Mouse (Mus musculus) liver (tissue): ENCODE measurements at regions not wholly inside any gene's neighbourhood (a gene's known extent, or its start where the extent isn't known, plus 50 kb on each side); places are given as distances from the start of the nearest gene placed in this dataset.
"Not testable (repeated sequence)": the region's sequence is repeated elsewhere in the genome, so short reads cannot be mapped to it uniquely, and the experiment has no call there.

Experiments
- DNase-seq: peaks from one replicate; pipeline ENCODE4 v3.0.0-alpha.2; 2020; ENCODE audit warnings: mixed read lengths

DNA sequence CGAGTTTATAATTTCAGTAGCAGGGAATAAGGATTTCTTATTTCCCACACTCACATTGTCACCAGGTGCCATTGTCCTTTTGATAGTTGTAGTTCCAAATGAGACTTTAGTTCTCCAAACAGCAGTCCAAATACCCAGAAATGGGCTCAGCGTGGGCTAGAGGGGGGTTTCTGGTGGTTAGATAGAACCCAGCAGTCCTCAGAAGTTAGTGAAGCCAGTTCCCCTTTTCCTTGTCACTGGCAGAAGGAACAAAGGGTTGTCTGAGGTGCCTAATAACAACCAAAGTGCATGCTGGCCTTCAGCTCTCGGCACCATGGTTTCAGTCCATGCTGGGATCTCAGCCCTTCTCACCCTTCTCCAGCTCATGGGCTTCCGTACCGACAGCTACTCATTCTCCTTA lies 118.1 kb upstream of the Slc38a2 start:
- DNase-seq, result no peak

DNA sequence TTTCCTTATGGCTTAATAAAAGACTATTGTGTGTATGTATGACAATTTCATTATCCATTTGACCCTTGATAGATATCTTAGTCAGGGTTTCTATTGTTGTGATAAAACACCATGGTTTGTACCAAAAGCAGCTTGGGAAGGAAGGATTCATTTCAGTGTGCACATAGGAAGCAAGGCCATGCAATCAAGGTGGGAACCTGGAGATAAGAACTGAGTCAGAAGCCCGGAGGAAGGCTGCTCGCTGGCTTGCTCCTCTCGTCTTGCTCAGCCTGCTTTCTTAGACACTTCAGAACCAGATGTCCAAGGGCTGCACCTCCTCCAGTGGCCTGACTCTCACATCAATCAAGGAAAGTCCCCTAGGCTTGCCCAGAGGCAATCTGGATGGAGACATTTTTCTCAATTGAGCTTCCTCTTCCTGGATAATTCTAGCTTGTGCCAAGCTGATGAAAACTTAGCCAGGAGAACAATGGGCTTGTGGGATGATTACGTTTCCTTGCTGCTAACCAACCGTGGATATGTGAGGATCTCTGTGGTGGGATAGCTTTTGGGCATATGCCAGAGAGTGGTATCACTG lies 117.6 kb upstream of the Slc38a2 start:
- no peak for DNase-seq

DNA sequence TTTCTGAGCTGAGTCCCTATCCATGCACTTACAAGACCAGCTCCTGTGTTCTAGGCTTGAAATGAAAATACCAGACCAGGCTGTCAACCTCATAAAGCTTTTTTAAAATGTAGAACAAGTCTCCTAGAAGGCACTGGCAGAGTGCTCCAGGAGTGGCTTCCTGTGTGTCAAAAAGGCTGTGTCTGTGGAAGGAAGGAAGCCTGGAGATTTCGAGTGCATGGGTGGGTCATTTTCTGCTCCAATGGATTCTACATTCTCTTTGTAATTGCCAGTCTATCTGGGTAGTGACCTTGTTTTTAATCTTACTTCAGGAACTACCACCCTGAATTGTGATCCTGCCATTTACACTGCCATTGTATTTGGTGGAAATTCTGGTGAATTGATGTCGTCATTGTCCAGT lies 113.9 kb upstream of the Slc38a2 start:
- DNase-seq, result no peak

DNA sequence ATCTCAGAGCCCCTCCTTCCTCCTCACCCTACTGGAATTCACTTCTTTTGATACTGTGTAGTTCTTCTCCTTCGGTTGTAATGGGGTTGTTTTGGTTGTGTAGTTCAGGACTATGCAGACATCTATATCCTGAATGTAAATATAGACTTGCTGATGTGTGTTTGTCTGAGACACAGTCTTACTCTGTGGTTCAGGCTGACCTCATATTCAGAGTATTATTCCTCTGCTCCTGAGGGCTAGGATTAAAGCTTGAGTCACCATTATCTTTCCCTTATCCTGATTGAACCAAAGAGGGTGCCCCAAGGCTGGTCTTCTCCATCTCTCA lies 103.2 kb upstream of the Slc38a2 start:
- DNase-seq, result no peak

DNA sequence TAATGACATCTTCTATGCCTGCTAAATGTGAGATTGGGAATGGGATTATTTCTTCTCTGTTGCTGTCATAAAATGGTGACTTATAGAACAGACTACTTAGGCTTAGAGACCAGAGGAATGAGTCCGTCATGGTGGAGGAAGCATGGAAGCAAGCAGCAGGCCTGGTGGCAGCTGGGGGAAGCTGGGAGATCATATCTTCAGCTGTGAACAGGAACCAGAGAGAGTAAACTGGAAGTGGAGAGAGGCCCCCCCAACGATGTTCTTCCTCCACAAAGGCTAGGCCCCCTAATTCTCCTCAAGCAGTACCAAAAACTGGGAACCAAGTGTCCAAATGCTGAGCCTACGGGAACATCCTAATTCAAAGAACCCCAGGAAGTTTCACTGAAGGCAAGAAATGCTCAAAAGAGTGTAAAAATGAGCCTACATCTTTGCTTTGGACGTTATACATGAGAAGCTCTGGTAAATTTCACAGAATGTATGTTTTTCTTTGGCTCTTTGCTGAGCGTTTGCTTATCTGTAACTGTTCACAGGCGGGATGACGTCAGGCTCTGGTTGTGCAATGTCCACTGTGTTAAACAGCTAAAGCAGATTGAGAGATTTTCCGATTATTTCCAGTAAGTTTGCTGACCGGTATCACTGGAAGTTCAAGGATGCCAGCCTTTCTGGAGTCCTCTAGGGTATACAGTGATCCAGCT lies 102.7 kb upstream of the Slc38a2 start:
- DNase-seq, result peak; percentile 57

DNA sequence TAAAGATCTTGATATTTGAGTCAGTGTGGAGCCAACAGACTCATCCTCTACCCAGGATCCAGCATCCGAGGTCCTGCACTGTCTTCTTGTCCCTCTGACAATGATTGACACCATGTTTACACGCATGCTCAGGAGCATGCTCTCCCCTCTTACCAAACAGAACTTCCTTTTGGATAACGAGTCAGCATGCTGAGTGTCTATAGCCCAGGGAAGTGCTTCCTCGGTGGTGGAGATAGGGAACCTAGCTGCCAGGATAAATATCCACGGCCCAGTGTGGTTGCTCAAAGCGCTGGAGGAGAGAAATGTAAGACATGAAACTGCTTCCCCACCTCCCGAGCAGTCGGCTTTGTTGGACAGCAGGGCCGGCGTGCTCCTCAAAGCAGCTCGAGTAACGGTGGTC lies 99.7 kb upstream of the Slc38a2 start:
- DNase-seq, result no peak

DNA sequence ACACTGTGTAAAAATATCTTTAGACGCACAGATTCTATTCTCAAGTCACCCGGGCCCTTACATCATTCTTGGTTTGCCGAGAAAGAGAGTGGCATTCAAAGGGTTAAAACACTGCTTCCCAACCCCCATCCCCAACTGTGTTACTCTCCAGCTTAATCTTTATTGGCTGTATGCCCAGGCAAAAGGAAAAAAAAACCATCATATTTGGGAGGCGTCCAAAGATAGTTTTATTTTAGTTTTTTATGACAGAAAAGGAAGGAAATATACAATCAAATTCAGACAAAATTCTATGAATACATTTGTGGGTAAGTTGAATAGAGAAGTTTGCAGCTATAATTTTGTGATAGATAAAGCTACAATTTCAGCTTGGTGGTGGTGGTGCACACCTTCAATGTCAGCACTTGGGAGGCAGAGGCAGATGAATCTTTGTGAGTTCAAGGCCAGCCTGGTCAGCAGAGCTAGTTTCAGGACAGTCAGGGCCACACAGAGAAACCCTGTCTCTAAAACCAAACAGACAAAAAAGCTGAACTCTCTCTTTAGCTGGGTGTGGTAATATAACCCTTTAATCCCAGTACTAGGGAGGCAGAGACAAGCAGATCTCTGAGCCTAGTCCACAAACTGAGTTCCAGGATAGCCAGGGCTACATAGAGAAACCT lies 98.2 kb upstream of the Slc38a2 start:
- DNase-seq, result no peak

DNA sequence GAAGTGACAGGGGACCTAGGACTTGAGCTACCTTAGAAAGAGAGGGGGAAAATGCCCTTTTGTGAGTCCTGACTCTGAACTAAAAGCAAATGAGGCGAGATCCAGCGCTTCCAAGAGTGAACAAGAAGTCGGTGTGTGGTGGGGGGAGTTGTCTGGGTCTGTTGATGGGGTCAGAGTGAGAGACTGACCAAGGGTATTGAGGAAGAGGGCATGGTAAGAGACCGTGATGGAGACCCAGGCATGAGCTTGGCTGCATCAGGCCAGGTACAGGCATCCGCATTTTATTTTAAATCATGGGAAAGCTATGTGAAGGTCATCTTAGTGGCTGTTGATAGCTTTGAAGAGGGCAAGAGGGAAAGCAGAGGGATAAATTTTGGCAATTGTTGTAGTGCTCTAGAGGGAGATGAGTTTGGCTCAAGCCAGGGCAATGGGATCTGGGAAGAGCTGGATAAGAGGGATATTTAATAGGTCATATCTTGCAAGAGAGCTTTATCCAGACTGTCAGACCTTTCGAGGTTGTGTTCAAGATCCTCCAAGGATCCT lies 94.7 kb upstream of the Slc38a2 start:
- no peak for DNase-seq

DNA sequence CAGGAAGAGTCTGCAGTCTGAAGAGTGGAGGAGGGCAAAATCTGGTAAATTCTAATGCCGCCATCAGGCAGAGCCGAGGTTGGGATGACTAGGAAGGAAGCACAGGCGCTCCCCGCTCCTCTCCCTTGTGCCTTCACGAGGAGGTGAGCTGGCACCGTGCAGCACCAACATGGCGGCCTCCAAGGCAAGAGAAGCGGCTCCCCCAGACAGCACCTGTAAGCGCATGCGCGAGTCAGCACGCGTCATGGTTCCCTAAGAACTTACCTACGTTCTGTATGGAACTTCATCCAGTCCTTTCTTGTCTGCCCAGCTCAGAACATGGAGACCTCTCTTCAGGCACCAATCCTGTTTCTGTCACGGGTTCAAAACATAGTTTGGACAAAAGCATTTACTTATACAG lies 93.7 kb upstream of the Slc38a2 start:
- no peak for DNase-seq

DNA sequence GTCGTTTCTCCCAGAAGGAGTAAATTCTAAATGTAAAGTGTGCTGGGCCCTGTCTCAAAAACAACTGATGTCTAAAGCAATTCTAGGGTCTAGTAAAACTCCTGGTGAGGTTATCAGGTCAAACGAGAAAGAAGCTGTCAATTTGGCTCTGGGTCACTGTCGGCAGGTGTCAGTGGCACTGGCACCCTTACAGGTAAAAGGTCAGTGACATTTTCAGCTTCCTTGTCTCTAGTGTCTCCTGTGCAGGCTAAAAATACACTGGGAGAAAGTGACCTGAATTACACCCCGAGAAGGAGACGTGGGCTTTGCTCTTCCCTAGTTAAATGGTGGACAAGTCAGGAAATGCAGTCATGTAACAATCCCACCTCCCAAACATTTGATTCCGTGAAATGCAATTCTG lies 91.8 kb upstream of the Slc38a2 start:
- DNase-seq, result no peak

DNA sequence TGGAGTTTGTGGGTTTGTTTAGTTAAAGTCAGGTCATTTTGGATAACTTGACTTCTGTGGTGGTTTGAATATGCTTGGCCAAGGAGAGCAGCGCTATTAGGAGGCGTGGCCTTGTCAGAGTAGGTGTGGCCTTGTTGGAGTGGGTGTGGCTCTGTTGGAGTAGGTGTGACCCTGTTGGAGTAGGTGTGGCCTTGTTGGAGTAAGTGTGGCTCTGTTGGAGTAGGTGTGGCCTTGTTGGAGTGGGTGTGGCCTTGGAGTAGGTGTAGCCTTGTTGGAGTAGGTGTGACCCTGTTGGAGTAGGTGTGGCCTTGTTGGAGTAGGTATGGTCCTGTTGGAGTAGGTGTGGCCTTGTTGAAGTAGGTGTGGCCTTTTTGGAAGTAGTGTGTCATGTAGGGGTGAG lies 88.4 kb upstream of the Slc38a2 start:
- DNase-seq, result not testable (repeated sequence)

DNA sequence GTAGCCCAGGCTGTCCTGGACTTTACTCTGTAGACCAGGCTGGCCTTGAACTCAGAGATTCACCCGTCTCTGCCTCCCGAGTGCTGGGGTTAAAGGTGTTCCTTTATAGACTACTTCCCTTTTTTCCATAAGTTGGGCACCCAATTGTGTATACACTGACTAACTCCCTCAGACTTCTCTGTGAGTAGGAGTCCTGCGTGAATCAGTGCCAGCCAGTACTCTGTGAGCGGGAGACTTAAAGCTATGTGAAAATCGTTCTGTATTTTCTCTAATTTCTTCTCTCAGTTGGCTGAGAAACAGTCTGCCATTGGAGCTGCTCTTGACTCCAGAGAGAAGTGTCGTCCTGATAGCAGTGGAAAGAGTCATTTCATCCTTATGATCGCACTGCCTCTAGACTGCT lies 85.0 kb upstream of the Slc38a2 start:
- DNase-seq, result no peak

DNA sequence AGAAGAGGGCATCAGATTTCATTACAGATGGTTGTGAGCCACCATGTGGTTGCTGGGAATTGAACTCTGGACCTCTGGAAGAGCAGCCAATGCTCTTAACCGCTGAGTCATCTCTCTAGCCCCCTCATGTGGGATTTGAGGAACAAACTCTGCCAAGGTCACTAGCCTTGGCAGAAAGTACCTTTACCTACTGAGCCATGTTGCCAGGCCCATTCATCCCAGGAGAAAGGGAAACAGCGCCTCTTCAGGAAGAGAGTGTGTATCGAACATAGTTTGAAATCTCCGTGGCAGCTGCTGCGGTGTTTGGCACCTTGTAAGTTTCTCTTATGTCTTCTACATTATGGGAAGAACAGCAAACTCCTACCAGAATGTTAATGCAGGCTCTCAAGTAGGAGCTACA lies 82.0 kb upstream of the Slc38a2 start:
- no peak for DNase-seq

DNA sequence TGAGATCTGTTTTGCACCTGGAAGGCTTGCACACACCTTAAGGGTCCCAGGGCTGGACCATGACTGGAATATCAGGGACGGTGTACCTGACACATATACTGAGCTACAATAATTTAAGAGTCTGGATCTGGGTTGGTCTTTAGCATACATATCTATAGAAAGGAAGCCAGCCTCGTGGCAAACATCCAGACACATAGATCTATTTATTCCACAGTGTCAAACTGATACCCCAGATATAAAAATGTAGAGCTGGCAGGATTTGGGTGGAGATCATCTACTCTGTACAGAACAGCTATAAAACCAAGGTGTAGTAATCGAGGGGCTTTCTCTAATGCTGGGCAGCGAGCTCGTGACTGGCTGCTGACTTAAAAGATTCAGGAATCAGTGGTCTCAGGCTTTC lies 81.1 kb upstream of the Slc38a2 start:
- DNase-seq, result no peak

DNA sequence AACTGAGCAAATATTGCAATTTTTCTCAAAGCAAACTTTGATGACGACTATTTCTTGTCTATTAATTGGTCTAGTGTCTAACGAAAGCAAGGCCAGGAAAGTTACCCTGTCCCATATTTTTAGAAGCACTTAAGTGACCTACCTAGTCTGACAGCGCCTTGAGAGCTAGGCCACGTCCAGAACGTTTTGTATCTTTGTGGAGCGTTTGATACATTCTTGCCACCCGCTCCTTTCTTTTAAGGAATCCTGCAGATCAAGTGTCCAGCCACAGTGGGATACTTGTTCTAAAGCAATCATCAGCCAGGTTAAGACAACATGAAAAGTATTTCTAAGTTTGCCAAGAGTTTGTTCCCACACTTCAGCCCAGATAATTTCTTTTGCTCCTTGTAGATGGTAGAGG lies 79.8 kb upstream of the Slc38a2 start:
- no peak for DNase-seq

DNA sequence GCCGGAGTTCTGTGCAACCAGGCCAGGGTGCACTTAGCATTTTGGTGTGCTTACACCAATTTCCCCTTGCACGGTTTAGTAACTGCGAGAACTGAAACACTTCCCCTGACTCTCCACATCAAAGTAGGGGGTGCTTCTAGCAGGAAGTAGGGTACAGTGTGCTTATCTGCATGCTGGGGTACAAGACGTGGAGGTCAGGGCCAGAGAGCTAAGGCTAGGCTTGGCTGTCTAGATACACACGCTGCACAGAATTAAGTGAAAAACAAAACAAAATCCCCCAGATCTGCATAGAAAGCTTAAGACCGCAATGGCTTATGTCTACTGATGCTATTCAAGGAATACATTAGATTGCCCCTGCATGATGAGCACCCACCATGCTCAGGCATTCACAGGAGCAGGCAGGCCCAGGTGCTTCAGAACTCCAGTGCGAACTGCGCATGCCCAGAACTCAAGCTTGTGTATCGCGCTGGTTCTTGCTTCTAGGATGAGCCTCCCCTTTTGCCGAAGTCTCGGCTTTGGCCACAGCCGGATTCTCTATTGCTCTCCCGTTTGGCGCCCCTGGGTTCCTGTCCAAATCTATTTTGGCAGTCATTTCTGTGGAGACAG lies 78.9 kb upstream of the Slc38a2 start:
- DNase-seq, result no peak

DNA sequence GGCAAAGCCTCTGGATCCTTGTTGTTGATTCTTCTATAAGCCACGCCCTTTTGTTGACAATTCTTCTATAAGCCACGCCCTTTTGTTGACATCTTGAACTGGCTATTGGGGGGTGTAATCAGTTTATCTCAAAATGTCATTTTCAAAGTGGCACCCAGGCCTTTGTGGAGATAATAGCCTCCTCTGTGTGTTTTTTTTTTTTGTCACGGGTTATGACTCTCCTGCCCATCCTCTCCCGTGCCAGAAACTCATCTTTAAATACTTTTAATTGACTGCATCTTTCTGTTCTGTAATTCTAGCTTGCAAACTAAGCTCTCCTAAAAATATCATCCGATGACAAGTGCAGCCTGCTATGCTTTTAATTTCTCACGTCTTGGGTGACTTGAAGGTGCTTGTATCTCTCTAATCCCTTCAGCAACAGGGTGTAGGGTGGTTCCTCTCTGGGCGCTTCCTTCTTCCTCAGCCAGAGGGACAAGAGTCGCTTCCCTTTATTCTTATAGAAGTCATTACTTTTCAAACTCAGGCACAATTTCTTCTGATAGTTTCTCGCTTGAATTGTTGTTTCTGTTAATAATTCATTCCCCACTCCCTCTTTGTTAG lies 77.0 kb upstream of the Slc38a2 start:
- DNase-seq, result no peak

DNA sequence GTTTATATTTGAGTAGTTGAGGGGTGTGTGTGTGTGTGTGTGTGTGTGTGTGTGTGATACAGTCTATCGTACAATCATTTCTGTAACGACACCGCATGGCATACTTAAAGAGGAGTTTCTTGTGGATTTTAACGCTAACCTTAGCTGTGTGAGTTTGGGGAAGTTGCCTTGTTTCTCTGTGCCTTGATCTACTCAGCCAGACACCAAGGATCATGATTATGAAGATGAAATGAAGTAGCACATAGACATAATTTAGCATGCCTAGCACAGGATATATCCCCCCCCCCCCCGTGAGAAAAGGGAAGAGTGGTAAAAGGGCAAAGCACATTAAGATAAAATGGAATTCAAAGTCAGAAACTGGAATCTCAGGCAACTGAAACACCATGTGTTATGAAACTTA lies 75.6 kb upstream of the Slc38a2 start:
- DNase-seq, result no peak

DNA sequence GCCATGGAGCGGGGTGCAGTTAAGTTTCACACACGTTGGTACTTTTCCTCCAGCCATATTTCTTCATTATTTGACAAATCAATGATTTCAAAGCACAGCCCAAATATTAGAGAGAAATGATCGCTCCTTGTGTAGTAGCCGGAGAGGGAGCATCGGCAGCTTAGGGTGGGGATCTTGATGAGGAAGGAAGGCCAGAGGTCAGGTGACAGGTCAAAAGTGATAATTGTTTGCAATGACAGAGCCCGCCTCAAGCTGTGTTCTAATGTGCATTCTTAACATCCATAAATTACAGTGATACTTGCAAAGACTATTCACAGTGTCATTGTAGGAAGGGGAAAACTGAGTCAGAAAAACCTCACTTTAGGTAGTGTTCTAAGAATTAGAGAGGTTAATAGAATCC lies 75.1 kb upstream of the Slc38a2 start:
- no peak for DNase-seq

DNA sequence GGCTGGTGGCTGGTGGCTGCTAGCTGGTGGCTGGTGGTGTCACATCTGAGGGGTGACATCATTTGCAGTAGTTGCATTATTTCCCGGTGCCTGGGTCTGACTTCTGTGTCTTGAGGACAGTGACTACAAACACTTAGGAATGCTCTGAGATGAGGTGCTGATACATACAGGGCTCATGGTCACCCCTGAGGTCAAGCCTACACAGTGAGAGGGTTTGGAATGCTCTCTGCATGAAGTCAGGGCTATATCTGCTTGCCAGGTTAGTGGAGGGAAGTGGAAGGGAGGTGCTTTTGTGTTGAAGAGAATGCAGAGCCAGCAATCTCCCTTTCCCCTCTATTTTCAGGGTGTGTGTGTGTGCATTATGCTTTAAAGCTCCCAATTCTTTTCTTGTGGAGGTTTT lies 74.1 kb upstream of the Slc38a2 start:
- DNase-seq, result no peak

DNA sequence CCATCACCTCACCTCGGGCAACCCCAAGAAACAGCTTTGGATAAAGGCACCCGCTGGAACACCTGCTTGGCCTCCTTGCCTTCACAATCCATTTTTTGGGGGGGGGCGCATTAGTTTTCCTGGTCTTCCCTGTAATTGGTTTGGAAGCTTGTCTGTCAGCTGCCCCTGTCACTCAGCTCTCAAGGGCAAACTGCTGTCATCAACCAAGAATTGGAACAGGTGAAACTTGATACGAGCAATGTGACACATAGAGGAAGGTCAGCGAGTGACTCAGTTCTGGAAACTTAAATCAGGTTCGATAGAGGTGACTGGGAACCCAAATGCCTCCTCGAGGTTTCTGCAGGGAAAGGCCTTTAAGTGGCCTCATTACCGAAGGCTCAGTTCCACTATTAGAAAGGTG lies 73.2 kb upstream of the Slc38a2 start:
- no peak for DNase-seq

DNA sequence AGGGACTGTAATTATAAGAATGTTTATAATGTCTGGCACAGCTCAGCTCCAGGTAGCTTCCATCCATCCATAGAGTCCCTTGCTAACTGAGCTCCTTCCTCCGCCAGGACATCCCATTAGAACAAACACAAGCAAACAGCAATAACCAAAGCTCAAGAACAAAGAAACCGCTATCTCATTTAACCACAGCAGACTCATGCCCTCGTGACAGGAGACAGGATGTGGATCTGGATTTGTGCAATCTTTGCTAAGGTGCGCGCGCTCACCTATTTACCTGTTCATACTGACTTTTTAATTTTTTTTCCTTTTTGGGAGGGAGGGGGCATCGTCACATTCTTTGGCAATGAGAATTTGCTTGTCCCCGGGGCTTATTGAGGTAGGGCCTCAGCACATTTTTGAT lies 71.3 kb upstream of the Slc38a2 start:
- DNase-seq, result no peak

DNA sequence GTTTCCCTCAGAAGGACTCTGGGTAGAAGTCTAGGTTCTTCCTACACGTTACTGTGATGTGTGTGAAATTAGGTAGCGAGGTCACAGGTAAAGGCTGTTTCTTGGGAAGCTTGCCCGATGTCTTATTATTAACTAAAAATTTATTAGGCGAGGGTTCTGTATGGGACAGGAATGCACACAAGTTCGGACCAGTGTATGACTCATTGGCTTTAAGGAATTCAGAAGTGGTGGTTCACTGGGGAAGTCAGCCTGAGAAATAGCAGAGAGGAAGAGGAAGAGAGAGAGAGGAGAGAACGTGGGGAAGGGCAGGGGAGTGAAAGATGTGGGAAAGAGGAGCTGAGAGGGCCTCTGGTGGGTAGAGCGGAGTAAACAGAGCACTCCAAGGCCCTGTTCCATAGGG lies 70.8 kb upstream of the Slc38a2 start:
- no peak for DNase-seq

DNA sequence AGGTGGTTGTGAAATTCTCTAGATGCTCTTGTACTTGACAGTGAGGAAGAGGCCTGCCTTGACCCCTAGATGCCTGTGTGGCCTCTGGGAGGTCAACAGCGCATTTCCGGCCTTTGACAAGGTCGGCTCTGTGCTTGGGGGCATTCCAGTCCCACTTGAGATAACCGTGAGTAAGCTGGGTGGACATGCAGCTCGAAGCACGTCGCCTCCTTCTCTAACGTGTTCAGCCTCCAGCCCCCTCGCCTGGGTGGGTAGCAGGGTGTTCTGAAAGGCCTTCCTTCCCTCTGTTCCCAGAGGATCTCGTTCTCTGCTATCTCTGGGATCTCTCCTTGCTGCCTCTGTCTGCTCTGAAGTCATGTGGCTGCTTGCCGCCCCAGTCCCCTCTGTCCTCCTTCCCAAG lies 70.2 kb upstream of the Slc38a2 start:
- no peak for DNase-seq
